In the genomic region with DNA sequence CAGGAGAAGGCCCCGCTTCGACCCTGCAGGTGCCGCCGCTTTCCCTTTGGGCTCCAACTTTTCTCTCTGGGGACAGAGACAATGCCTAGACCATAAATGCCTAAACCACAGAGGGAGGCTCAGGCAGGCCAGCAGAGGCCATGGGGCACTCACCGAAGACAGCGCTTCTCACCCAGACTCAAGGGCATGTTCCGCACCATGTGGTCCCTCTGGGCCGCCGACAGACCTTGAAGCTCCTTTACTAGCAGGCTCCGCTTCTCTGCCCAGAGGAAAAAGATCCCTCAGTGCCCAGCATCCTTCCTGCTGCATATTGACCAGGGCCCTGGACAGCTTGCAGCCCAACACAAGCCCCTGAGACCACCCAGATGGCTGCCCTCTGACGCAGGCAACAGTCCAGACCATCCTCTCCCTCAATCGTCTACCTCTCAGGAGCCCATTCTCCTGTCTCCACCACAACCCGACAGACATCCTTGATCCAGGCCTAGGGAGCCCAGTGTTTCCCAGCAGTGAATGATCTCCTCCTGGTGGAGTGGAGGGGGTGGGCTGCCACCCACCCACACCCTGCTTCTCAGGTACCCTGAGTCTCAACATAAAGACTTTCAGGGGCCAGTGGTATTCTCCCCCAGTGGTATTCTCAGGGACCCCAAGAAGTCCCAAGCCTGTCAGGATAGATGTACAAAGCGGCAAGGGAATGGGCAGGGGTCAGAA, we compare ENCODE assay signal across 22 mouse cellular contexts. TPM values are rescaled to one million over a fixed set of nuclear protein-coding genes. Genes with fewer than 3 reads are reported as not detected.
A peak's percentile ranks its signal among the peaks of the same experiment; 100 is the strongest.
DNase-seq lines count a peak whose midpoint lies in the region; ATAC-seq and TF ChIP-seq lines count a peak whose summit lies in the region.
"Had no signal": no experiment of that assay in that cellular context is flagged by ENCODE, and none has a peak within 500 bp of the region (broad histone marks: within the 10 kb centered on the region; RNA-seq: fewer than 3 reads in every experiment).

No protein-coding gene starts in this region.

- no peak for TF ChIP-seq POLR2A in thymus, adult 2 months (IDR thresholded peaks at IDR 0.05; ENCODE audit: control insufficient read depth, extremely low read depth, insufficient read depth, low read length, poor library complexity)

- no peaks in the 10 kb centered on the region for H3K9me3 ChIP-seq in liver, embryonic 12.5 days (replicated peaks)
- H3K9me3 ChIP-seq: embryonic facial prominence, embryonic 12.5 days; forebrain, embryonic 15.5 days; G1E; heart, embryonic 12.5 days; hindbrain, embryonic 15.5 days had no signal

- H3K27me3 ChIP-seq in liver, embryonic 12.5 days (replicated peaks) = no peaks in the 10 kb centered on the region
- H3K27me3 ChIP-seq in thymus, adult 2 months (ENCODE audit: control insufficient read depth, insufficient read depth, low read length) = no peaks in the 10 kb centered on the region
- H3K27me3 ChIP-seq: embryonic facial prominence, embryonic 12.5 days; heart, embryonic 12.5 days had no signal

- H3K4me2 ChIP-seq in liver, embryonic 12.5 days = peak overlapping the region; percentile 2; the same call in 1 of the 2 replicates
- H3K4me2 ChIP-seq: embryonic facial prominence, embryonic 12.5 days; forebrain, embryonic 15.5 days; heart, embryonic 12.5 days; hindbrain, embryonic 15.5 days had no signal

- H3K36me3 ChIP-seq in liver, embryonic 12.5 days = peaks cover 76% of the 10 kb centered on the region
- H3K36me3 ChIP-seq in thymus, adult 2 months (ENCODE audit: control insufficient read depth, insufficient read depth, low read length) = peaks cover 23% of the 10 kb centered on the region
- H3K36me3 ChIP-seq: forebrain, embryonic 15.5 days; hindbrain, embryonic 15.5 days had no signal

- no peak for TF ChIP-seq CTCF in thymus, adult 2 months (IDR thresholded peaks at IDR 0.05; ENCODE audit: borderline replicate concordance, control insufficient read depth, extremely low read depth, insufficient read depth, low read length, poor library complexity)

- no peak overlapping the region for H3K4me3 ChIP-seq in liver, embryonic 12.5 days
- no peak overlapping the region for H3K4me3 ChIP-seq in thymus, adult 2 months (ENCODE audit: control insufficient read depth, insufficient read depth, low read length)
- H3K4me3 ChIP-seq: embryonic facial prominence, embryonic 12.5 days; forebrain, embryonic 15.5 days; heart, embryonic 12.5 days; hindbrain, embryonic 15.5 days had no signal

- H3K9ac ChIP-seq in liver, embryonic 12.5 days = no peak overlapping the region
- H3K9ac ChIP-seq: embryonic facial prominence, embryonic 12.5 days; forebrain, embryonic 15.5 days; heart, embryonic 12.5 days; hindbrain, embryonic 15.5 days had no signal

- no peak for ATAC-seq in liver, embryonic 12.5 days
- ATAC-seq: forebrain, embryonic 15.5 days; intestine, embryonic 16.5 days had no signal

- H3K4me1 ChIP-seq in liver, embryonic 12.5 days = peaks cover 49% of the 10 kb centered on the region
- peaks cover 40% of the 10 kb centered on the region for H3K4me1 ChIP-seq in thymus, adult 2 months (replicated peaks; ENCODE audit: control insufficient read depth, insufficient read depth, low read length)

- 94% methylated on average over 14 of the region's 14 CpGs for WGBS in liver, embryonic 12.5 days (ENCODE audit: insufficient replicate concordance)
- whole genome bisulfite sequencing in thymus, adult 2 months = 91% methylated on average over 14 of the region's 14 CpGs

- no peak overlapping the region for H3K27ac ChIP-seq in liver, embryonic 12.5 days
- peak overlapping the region; percentile 68; the same call in 1 of the 2 replicates for H3K27ac ChIP-seq in thymus, adult 2 months (ENCODE audit: control insufficient read depth, insufficient read depth, low read length)
- H3K27ac ChIP-seq: embryonic facial prominence, embryonic 12.5 days; forebrain, embryonic 15.5 days; hindbrain, embryonic 15.5 days had no signal

- no peak for DNase-seq in liver
- DNase-seq in thymus, adult 2 months = no peak
- DNase-seq in thymus, postnatal 10 days (ENCODE audit: low spot score in 2 of 2) = no peak
- DNase-seq in adrenal gland, postnatal 14 days = peak; percentile 78
- no peak for DNase-seq in embryo, embryonic 9.5 days (ENCODE audit: extremely low spot score)
- DNase-seq in frontal cortex, adult 2 months (ENCODE audit: extremely low spot score in 1 of 2, low spot score in 1 of 2) = no peak
- DNase-seq: cerebellum, adult 11 months; cerebellum, adult 8-10 months; embryo, embryonic 11 days; gastrocnemius, postnatal 14 days had no signal

RNA-seq across cellular contexts. Expression of gene Tmc8, which starts 5.6 kb away (rescaled TPM):
- polyA plus RNA-seq in liver, embryonic 12.5 days (2016; fragmentation: Nextera tagmentation; extraction: Ambion mirVana) = 19.8 and 21.6 TPM in 2 replicates
- 388 and 467 TPM in 2 replicates for polyA plus RNA-seq in thymus, adult 2 months (2012; rRNA removed)
- total RNA-seq in adrenal gland, postnatal 14 days (2021) = 5.3 and 8.3 TPM in 2 replicates
- polyA plus RNA-seq in frontal cortex, adult 2 months (2012; rRNA removed) = 0.42 and 0.50 TPM in 2 replicates

RNA-seq across cellular contexts. Expression of gene Tmc6, which starts 5.8 kb away (rescaled TPM):
- 55.5 and 58.2 TPM in 2 replicates for polyA plus RNA-seq in liver, embryonic 12.5 days (2016; fragmentation: Nextera tagmentation; extraction: Ambion mirVana)
- polyA plus RNA-seq in thymus, adult 2 months (2012; rRNA removed) = 201 and 217 TPM in 2 replicates
- total RNA-seq in adrenal gland, postnatal 14 days (2021) = 35.1 and 35.7 TPM in 2 replicates
- polyA plus RNA-seq in frontal cortex, adult 2 months (2012; rRNA removed) = 7.1 and 7.2 TPM in 2 replicates

RNA-seq across cellular contexts. Expression of gene 6030468B19Rik, which starts 21.2 kb away (rescaled TPM):
- 97.6 and 97.7 TPM in 2 replicates for polyA plus RNA-seq in liver, embryonic 12.5 days (2016; fragmentation: Nextera tagmentation; extraction: Ambion mirVana)
- 1.7 and 1.8 TPM in 2 replicates for polyA plus RNA-seq in thymus, adult 2 months (2012; rRNA removed)
- total RNA-seq in adrenal gland, postnatal 14 days (2021) = 0.44 TPM in 1 of 2 replicates, not detected in the other
- 0.23 and 0.32 TPM in 2 replicates for polyA plus RNA-seq in frontal cortex, adult 2 months (2012; rRNA removed)
- total RNA-seq: gastrocnemius, adult 18-20 months; gastrocnemius, postnatal 14 days; heart, adult 8-10 months; heart, postnatal 25 days had no signal
- polyA plus RNA-seq: forebrain, embryonic 15.5 days; gonadal fat pad, adult 2 months; hindbrain, embryonic 11.5 days; hindbrain, embryonic 15.5 days had no signal

RNA-seq across cellular contexts. Expression of gene Gm20708, which starts 33.2 kb away (rescaled TPM):
- 0.23 and 0.27 TPM in 2 replicates for polyA plus RNA-seq in liver, embryonic 12.5 days (2016; fragmentation: Nextera tagmentation; extraction: Ambion mirVana)
- polyA plus RNA-seq in thymus, adult 2 months (2012; rRNA removed) = 0.06 TPM in 1 of 2 replicates, not detected in the other
- total RNA-seq in adrenal gland, postnatal 14 days (2021) = 0.83 and 0.93 TPM in 2 replicates
- polyA plus RNA-seq in frontal cortex, adult 2 months (2012; rRNA removed) = 0.61 and 1.3 TPM in 2 replicates

RNA-seq across cellular contexts. Expression of gene Syngr2, which starts 33.2 kb away (rescaled TPM):
- 61.5 and 66.4 TPM in 2 replicates for polyA plus RNA-seq in liver, embryonic 12.5 days (2016; fragmentation: Nextera tagmentation; extraction: Ambion mirVana)
- polyA plus RNA-seq in thymus, adult 2 months (2012; rRNA removed) = 286 and 322 TPM in 2 replicates
- total RNA-seq in adrenal gland, postnatal 14 days (2021) = 62.6 and 73.8 TPM in 2 replicates
- 11.0 and 11.9 TPM in 2 replicates for polyA plus RNA-seq in frontal cortex, adult 2 months (2012; rRNA removed)

Comparison
In these comparisons a context has a peak if more than half of its experiments do, and no peak if none do; other contexts are left out.
1. RNA of gene Tmc8, which starts 5.6 kb away (polyA plus RNA-seq): 388 to 467 TPM in thymus, adult 2 months; 19.8 to 21.6 TPM in liver, embryonic 12.5 days and 0.42 to 0.50 TPM in frontal cortex, adult 2 months; every median in the first group is over 10 times any median in the second.
2. RNA of gene 6030468B19Rik, which starts 21.2 kb away (polyA plus RNA-seq): 97.6 to 97.7 TPM in liver, embryonic 12.5 days; 1.7 to 1.8 TPM in thymus, adult 2 months and 0.23 to 0.32 TPM in frontal cortex, adult 2 months; every median in the first group is over 10 times any median in the second.